Mouse (Mus musculus): ENCODE measurements at regions not wholly inside any gene's neighbourhood (a gene's known extent, or its start where the extent isn't known, plus 50 kb on each side); places are given as distances from the start of the nearest gene placed in this dataset.

- no peak for DNase-seq (ENCODE audit: low spot score in 2 of 2)
These were observed 376.3 kb upstream of the Kif18a start for GRCm38 (mm10) chr2:108904121-108904733.

DNA sequence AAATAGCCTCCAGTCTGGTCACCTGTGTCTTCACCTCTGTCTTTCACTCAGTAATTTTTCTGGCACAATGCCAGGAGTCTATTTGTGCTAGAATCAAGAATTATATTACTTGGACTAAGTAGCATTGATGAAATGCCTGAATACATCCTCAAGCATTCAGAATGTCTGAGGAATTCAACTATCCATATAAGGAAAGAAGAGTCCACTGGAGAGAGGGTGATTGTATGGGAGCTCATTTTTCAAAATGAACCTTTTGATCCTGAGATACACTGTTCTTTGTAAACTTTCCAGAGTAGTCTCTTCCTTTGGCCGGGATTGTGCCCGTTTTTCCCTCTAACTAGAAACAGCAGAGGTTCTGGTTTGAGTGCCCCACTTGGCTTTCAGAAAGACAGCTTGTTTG lies 367.0 kb upstream of the Kif18a start:
- no peak for DNase-seq (ENCODE audit: low spot score in 2 of 2)

GRCm38 (mm10) chr2:108913967-108914366 lies 366.6 kb upstream of the Kif18a start:
- no peak for DNase-seq (ENCODE audit: low spot score in 2 of 2)

DNA sequence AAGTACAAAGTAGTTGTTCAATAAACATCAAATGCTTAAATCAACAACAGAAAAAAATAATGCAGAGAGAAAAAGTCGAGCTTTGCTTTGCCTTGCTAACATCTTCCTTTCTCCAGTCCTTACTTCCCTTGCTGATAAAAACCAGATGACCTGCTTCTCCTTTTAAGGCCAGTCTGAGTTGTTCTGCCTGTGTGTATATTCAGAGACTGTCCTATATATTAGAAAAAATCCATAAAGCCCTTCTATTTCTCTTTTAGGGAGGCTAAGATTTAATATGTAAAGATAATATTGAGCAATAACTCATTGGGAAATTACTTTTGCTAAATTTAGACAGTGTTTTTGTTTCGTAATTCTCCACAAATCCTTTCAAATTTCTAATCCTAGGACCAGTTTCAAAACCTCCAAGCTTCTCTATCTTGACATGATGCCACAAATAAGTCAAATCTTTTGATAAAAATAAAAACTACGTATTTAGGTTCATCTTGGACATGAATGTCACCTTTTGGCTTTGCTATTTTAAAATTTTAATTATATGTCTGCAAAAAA lies 361.0 kb upstream of the Kif18a start:
- DNase-seq (ENCODE audit: low spot score in 2 of 2): no peak

DNA sequence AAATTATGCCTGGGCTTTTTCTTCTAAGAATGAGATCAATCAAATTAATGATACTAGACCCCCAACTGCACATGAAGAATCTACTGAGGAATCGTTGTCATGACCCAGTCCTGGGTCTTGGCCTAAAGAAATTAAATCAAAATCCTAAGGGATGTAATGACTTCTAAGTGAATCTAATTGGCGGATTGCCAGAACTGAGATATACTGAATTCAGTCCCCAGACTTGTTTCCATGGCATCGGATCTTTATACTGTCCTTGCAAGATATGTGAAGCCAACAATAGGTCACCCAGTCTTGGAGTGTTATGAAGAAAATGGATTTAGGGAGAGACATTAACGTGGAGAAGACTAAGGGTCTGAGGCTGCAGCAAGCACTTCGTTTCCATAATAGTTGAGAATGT lies 360.4 kb upstream of the Kif18a start:
- DNase-seq (ENCODE audit: low spot score in 2 of 2): no peak

DNA sequence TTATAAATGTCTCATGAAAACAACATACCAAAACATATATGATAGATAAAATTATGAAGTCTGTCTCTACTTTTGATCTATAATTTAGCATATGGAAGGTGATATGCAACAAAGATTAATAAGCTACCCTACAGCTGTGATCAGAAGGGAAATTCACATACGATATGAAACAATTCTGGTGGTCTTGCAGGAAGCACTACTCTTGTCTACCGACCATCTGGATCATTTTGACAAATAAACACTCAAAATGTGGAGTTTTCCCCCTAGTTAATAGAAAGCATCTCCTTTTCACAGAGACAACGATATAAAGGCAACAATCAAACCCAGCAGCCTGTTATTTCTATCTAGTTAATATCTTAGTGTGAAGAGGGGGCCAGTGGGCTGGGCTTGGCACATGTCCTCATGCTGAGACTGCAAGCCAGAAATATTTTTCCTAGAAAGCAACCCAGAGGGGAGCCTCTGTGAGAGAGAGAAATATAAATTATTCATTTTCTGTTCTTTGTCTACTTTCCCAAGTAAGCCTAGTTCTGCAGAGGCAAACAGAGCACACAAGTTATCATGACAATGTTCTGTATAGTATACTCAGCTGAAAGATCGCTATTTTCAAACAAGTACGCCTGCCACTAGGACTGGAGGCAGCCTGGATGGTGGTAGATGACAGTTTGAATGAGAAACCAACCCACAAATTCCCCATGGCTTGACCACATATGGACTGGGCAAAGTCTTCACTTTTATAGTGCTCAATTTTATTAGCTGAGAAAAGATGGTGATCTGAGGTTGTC lies 344.4 kb upstream of the Kif18a start:
- no peak for DNase-seq (ENCODE audit: low spot score in 2 of 2)

DNA sequence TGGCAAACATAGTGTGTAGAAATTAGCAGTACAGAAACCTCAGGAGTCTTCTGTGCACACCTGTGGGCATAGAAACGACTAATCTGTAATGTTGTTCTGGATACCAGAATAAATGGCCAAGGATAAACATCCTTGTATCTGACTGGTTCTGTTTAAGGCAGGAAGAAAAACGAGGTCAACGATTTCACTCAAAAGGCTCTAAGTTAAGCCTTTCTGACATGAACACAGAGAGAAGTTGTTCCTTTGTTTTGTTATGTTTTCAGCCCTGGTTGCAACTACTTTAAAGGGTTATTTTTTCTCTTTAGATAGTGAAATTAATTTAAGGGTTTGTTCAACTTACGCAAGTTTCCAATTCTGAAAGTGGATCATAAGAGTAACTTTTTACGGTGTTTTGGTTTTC lies 299.6 kb upstream of the Kif18a start:
- DNase-seq (ENCODE audit: low spot score in 2 of 2): no peak

GRCm38 (mm10) chr2:109016223-109016622 lies 264.3 kb upstream of the Kif18a start:
- no peak for DNase-seq (ENCODE audit: low spot score in 2 of 2)

DNA sequence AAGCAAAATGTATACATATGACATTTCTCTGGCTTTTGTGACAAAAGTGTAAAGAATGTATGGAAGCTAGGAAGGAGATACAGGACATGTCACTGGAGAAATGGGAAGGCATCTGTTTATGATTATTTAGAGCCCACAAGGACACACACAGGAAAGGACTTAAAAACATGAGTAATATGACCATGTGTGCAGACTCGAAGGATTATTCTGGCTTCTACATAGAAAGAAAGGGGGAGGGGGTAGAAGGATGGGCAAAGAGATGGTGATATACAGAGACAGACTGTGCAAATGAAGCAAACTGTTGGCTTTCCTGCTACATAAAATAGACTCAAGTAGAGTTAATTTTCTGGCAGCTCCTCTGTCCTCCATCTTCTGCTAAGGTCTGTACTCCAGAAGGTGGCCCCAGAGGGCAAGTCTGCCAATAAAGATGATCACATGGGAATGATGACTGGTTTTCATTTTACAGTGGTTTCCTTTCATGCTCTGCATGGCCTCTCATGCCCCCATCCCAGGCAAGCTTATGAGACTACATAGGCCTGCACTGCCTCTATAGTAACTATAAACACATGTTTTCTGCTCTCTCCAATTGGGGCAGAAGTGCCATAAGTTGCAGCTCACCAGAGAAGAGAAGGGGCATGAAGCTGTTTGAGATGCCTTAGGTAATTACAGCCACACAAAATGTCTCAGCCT lies 263.4 kb upstream of the Kif18a start:
- DNase-seq (ENCODE audit: low spot score in 2 of 2): no peak

GRCm38 (mm10) chr2:109038131-109038695 lies 242.3 kb upstream of the Kif18a start:
- no peak for DNase-seq (ENCODE audit: low spot score in 2 of 2)

Data from cerebellum, postnatal 4 days (tissue).